Mouse (Mus musculus) ES-E14 (cell line): ENCODE data around the gene Fis1.

Experiments used
- CHD2 ChIP-seq: IDR thresholded peaks from 2 replicates; pipeline ENCODE4 v1.6.1; 2014; ENCODE audit warnings: mild to moderate bottlenecking, low read depth, low read length, inconsistent platforms
- HCFC1 ChIP-seq: IDR thresholded peaks from 2 replicates; pipeline ENCODE4 v1.6.1; 2012; ENCODE audit warnings: low read length, inconsistent platforms, borderline replicate concordance; ENCODE audit not compliant: insufficient read depth
- MAFK ChIP-seq: IDR thresholded peaks from 2 replicates; pipeline ENCODE4 v1.6.1; 2014; ENCODE audit warnings: mild to moderate bottlenecking, low read depth, low read length, inconsistent platforms; ENCODE audit not compliant: insufficient read depth
- ZC3H11A ChIP-seq: IDR thresholded peaks from 2 replicates; pipeline ENCODE4 v1.6.1; 2012; ENCODE audit warnings: low read depth, mild to moderate bottlenecking, inconsistent platforms, low read length, borderline replicate concordance
- ZNF384 ChIP-seq: IDR thresholded peaks from 2 replicates; pipeline ENCODE4 v1.6.1; 2012; ENCODE audit warnings: low read depth, low read length, inconsistent platforms

- TF ChIP-seq HCFC1: peak; percentile 93
- TF ChIP-seq ZNF384: no peak
- no peak for TF ChIP-seq ZC3H11A
- no peak for TF ChIP-seq MAFK
- no peak for TF ChIP-seq CHD2
Measured at GRCm38 (mm10) chr5:136961983-136962461, 8.9 kb downstream of the Fis1 start.
